Mouse (Mus musculus) hindbrain, embryonic 14.5 days (tissue): ENCODE results near the gene Ldlr. TPM values are rescaled to one million over a fixed set of nuclear protein-coding genes. Genes with fewer than 3 reads are reported as not detected.
"Not testable (repeated sequence)": the region's sequence is repeated elsewhere in the genome, so short reads cannot be mapped to it uniquely, and the experiment has no call there.

Experiments used
- ATAC-seq: fragments of 200-750 bp; cut with Nextera tagmentation; 2 replicates; pipeline ENCODE4 v1.8.0; 2017; ENCODE audit warnings: moderate number of reproducible peaks, mild to moderate bottlenecking, moderate TSS enrichment, moderate library complexity; ENCODE audit not compliant: low FRiP score
- DNase-seq: peaks from one replicate; pipeline ENCODE4 v3.0.0-alpha.2; 2015; ENCODE audit warnings: low spot score
- H3K27ac ChIP-seq: fragments of 300-500 bp; sonication (generic); 2 replicates; pipeline ENCODE4 v1.5.1; 2014; ENCODE audit warnings: mild to moderate bottlenecking, moderate library complexity
- H3K27me3 ChIP-seq: fragments of 300-500 bp; sonication (generic); 2 replicates; pipeline ENCODE4 v1.6.1; 2014; ENCODE audit warnings: mild to moderate bottlenecking, low read length, mixed read lengths; ENCODE audit not compliant: control insufficient read depth, insufficient read depth
- H3K36me3 ChIP-seq: fragments of 300-500 bp; sonication (generic); replicated peaks from 2 replicates; pipeline ENCODE4 v1.6.1; 2014; ENCODE audit not compliant: control insufficient read depth, insufficient read depth
- H3K4me1 ChIP-seq: fragments of 300-500 bp; sonication (generic); replicated peaks from 2 replicates; pipeline ENCODE4 v1.6.1; 2014; ENCODE audit warnings: antibody characterized with exemption, low read length, mixed read lengths; ENCODE audit not compliant: control insufficient read depth, insufficient read depth
- H3K4me2 ChIP-seq: fragments of 300-500 bp; sonication (generic); replicated peaks from 2 replicates; pipeline ENCODE4 v1.6.1; 2014; ENCODE audit warnings: mild to moderate bottlenecking, moderate library complexity
- H3K4me3 ChIP-seq: fragments of 300-500 bp; sonication (generic); replicated peaks from 2 replicates; pipeline ENCODE4 v1.5.1; 2014; ENCODE audit warnings: mild to moderate bottlenecking, low read length
- H3K9ac ChIP-seq: fragments of 300-500 bp; sonication (generic); 2 replicates; pipeline ENCODE4 v1.6.1; 2014
- H3K9me3 ChIP-seq: fragments of 300-500 bp; sonication (generic); 2 replicates; pipeline ENCODE4 v1.6.1; 2016; ENCODE audit warnings: low read length; ENCODE audit not compliant: control insufficient read depth
- WGBS: fragments of 180-500 bp; shearing (Covaris S2); extraction: QIAGEN DNeasy Blood & Tissue Kit; methylation state at CpG from one replicate; pipeline ENCODE4 v1.1.7; 2014; 5-methylcytosine and 5-hydroxymethylcytosine counted together
- polyA plus RNA-seq: library from polyadenylated mRNA; unstranded; fragments of >200 nt; fragmentation: Nextera tagmentation; extraction: Ambion mirVana; gene quantifications from 2 replicates; pipeline ENCODE4 v1.2.1, GENCODE M21; 2014

Ldlr gene
- polyA plus RNA-seq, 1 experiment from 2014 or later = 7.3 TPM

DNA sequence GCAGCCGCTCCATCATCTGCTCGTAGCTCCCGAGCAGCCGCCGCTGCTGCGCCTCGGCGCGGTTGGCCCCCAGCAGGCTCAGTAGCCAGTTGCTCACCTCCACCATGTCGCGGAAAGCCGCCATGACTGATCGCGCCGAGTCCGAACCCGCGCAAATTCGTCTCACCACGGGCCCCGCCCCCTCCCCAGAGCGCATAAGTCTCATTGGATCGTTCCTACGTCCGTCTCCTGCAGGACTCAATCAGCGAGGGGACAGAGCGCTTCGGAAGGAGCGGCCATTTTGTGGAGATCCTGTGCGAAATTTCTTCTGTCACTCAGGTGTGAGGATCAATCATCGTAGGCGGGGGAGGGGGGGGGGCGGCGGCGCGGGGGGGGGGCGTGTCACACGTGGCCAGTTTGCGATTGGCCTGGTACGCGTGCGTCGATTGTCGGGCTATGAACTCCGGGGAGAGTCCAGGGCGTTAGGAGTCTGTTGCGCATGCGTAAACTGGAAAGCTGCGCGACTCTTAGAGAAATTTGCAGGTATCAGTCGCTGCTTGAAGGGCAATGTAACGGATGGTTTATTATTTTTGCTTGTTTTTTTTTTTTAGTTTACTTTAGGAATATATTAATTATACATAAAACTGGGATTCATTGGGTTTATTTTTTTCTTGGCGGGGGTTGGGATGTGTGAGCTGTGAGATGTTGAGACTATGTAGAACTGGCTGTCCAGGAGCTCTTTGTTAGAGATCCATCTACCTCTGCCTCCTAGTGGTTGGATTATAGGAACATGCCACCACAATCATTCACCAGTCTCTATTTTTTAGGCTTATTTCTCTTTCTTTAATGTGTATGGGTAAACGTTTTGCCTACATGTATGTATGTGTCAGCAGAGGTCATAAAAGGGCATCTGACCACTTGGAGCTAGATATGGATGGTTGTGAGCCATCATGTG lies 37.1 kb downstream of the Ldlr start, which contains the start of gene Spc24:
Gene Spc24, minus strand, starts transcription at position 149 of the 934 bp plus-strand sequence.
- Histone ChIP-seq H3K27me3 (no peaks in the 10 kb centered on the region), H3K4me2 (peak within 1 kb of the TSS; percentile 88), H3K27ac (peak within 1 kb of the TSS; percentile 83), H3K9me3 (no peaks in the 10 kb centered on the region), H3K36me3 (no peaks in the 10 kb centered on the region), H3K9ac (peak within 1 kb of the TSS; percentile 57), H3K4me3 (peak within 1 kb of the TSS; percentile 63), H3K4me1 (peaks cover 5% of the 10 kb centered on the region; the same call in 1 of the 2 replicates)
- ATAC-seq = peak; percentile 96
- WGBS = 2% methylated on average over 40 of the region's 54 CpGs
- peak; percentile 95 for DNase-seq

DNA sequence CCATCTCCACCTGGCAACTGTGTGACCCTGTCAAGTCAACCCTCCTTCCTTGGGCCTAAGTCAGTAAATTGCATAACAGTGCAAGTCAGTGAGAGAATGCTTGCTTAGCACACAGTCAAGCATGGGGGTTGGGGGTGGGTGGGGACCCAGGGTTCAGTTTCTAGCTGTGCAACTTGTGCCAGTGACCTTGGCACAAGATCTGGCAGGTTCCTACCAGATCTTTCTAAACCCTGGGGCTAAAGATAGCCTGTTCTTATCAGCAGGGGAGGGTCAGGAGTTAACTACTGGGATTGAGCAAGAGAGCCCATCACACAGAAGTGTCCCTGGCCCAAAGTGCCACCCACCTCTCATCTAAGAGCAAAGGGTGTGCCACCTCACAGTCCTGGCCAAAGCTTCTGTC lies 38.9 kb downstream of the Ldlr start:
- H3K4me3 ChIP-seq = no peak overlapping the region
- no peak overlapping the region for H3K9ac ChIP-seq
- H3K9me3 ChIP-seq = no peaks in the 10 kb centered on the region
- peaks cover 5% of the 10 kb centered on the region; the same call in 1 of the 2 replicates for H3K4me1 ChIP-seq
- H3K27ac ChIP-seq = no peak overlapping the region
- DNase-seq = no peak
- no peaks in the 10 kb centered on the region for H3K36me3 ChIP-seq
- ATAC-seq = no peak
- no peak overlapping the region for H3K4me2 ChIP-seq
- no peaks in the 10 kb centered on the region for H3K27me3 ChIP-seq

DNA sequence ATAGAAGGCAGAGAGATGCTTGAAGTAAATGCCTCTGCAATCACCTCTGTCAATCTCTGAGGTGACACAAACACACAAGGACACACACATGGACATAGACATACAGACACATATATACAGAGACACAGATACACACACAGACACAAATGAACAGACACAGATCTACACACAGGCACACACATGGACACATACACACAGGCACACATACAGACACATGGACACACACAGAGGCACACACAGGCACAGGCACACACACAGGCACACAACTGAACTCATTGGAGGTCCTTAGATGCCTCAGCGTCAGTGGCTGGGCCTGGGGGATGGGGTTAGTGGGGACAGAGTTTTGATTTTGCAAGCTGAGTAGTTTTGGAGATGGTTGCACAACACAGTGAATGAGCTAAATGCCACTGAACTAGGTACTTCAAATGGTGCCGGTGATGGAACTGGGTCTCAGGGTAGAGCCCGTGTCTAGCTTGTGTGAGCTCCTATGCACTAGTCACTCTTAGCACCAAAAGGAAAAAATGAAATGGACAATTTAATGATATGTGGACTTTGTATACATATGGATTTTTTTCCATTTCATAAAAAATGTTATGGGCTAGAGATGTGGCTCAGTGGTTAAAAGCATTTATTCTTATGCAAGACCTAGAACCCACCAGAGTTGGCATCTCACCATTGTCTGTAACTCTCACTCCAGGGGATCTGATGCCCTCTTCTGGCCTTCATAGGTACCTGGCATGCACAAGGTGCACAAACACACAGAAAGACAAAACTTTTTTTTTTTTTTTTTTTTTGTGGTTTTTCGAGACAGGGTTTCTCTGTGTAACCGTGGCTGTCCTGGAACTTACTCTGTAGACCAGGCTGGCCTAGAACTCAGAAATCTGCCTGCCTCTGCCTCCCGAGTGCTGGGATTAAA lies 41.1 kb downstream of the Ldlr start:
- ATAC-seq (no peak), DNase-seq (no peak)
- Histone ChIP-seq H3K4me2 (no peak overlapping the region), H3K9ac (no peak overlapping the region), H3K27me3 (no peaks in the 10 kb centered on the region), H3K4me3 (no peak overlapping the region), H3K36me3 (no peaks in the 10 kb centered on the region), H3K4me1 (peaks cover 17% of the 10 kb centered on the region), H3K27ac (no peak overlapping the region), H3K9me3 (no peaks in the 10 kb centered on the region)
- WGBS = 90% methylated on average over 6 of the region's 6 CpGs

DNA sequence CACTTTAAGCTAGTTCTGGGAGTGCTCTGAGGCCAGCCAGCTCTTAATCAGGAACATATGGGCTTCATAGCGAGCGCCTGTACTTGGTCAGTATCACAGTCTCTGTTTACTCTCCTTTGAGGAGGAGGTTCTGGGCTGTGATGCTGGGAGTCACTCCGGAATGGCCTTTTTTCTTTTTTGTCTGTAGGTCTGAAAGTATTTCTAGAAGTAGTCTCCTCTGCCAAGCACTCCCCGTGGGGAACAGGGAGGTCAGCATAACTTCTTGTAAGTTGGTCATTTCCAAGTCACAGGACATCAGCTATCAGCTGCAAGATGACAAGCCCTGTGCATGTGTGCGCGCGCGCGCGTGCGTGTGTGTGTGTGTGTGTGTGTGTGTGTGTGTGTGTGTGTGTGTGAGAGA lies 44.6 kb downstream of the Ldlr start:
- peak overlapping the region; percentile 51 for H3K27ac ChIP-seq
- WGBS = 75% methylated on average over 11 of the region's 11 CpGs

DNA sequence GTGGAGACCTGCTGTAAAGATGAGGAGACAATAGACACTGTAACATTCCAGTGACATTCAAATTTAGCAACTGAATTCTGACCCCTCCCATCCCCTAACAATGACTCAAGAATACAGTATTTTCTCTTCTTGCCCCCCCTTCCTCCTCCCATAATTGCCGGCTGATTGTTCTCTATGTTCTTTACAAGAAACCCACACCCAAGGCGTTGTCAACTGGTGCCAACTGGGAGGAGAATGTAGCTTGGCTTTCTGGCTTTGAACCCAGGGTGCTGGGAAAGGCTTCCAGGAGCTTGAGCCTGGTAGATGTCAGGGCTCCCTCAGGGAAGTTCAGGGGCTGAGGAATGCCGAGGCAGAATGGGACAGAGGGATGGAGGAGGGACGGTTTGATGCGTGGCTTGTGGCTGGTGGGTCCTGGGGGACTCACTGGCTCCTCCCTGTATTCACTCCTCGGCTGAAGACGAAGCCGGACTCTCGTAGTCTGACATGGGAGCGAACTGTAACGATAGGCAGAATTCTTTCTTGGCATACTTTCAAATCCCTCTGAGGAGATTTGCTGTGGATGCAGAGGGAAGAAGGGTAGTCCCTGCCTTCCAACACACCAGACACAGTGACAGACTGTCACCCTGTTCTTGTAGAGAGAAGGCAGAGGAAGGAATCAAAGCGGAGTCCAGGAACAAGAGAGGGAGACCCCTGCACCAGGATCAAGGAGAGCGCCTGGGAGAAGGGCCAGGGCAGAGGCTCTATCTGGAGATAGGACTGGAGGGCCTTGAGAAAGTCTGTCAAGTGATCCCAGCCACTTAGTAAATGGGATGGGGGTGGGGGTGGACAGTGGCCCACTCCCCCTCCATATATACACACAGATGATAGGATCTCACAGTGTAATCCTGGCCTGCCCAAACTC lies 45.5 kb downstream of the Ldlr start:
- peaks cover 12% of the 10 kb centered on the region for H3K4me1 ChIP-seq
- no peak overlapping the region for H3K4me3 ChIP-seq
- no peaks in the 10 kb centered on the region for H3K27me3 ChIP-seq
- H3K27ac ChIP-seq = peak overlapping the region; percentile 51
- H3K36me3 ChIP-seq = no peaks in the 10 kb centered on the region
- ATAC-seq (peak; percentile 43; the same call in 1 of the 2 replicates), DNase-seq (no peak)
- no peak overlapping the region for H3K4me2 ChIP-seq
- H3K9ac ChIP-seq = no peak overlapping the region
- WGBS = 33% methylated on average over 13 of the region's 13 CpGs
- no peaks in the 10 kb centered on the region for H3K9me3 ChIP-seq

More for the DNA sequence above, 44.6 kb downstream of the Ldlr start:
- Histone ChIP-seq H3K9ac (no peak overlapping the region), H3K4me3 (no peak overlapping the region), H3K4me2 (no peak overlapping the region), H3K4me1 (peaks cover 12% of the 10 kb centered on the region), H3K27me3 (no peaks in the 10 kb centered on the region), H3K9me3 (no peaks in the 10 kb centered on the region), H3K36me3 (no peaks in the 10 kb centered on the region)
- ATAC-seq (no peak), DNase-seq (no peak)

DNA sequence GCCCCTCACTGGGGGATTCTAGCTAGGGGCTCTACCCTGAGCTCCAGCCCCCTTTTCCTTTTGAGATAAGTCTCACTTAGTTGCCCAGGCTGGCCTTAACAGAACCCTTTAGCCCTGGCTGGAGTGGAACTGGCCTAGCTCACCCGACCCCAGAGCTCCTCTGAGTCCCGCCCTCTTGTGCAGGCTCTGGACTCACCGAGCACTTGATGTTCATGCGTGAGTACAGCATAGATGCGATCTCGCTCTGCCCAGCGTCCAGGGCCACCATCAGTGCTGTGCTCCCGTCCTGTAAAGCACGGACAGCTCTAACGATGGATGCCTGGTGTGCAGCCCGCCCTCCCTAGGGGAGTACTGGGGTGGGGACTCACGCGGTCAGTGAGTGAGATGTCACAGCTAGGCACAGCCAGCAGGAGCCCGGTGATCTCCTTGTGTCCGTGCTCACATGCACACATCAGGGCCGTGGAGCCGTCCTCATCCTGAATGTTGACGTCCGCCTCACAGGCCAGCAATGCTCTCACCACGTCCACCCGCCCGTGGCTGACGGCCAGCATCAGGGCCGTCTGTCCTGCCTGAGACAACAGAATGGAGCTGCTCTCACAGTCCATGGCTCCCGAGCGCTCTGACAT lies 46.4 kb downstream of the Ldlr start:
- H3K4me3 ChIP-seq = no peak overlapping the region
- 70% methylated on average over 26 of the region's 26 CpGs for WGBS
- DNase-seq (no peak), ATAC-seq (no peak; the same call in 1 of the 2 replicates)
- H3K27me3 ChIP-seq = no peaks in the 10 kb centered on the region
- no peaks in the 10 kb centered on the region for H3K36me3 ChIP-seq
- H3K4me2 ChIP-seq = no peak overlapping the region
- no peaks in the 10 kb centered on the region for H3K9me3 ChIP-seq
- H3K27ac ChIP-seq = no peak overlapping the region
- H3K9ac ChIP-seq = no peak overlapping the region
- peaks cover 12% of the 10 kb centered on the region for H3K4me1 ChIP-seq

GRCm38 (mm10) chr9:21773396-21773795 lies 50.1 kb downstream of the Ldlr start:
- H3K27me3 ChIP-seq, H3K4me1 ChIP-seq, H3K36me3 ChIP-seq, H3K9ac ChIP-seq, H3K9me3 ChIP-seq, H3K4me2 ChIP-seq, H3K4me3 ChIP-seq, ATAC-seq, DNase-seq, H3K27ac ChIP-seq: not testable (repeated sequence)
- 81% methylated on average over 5 of the region's 5 CpGs for WGBS

GRCm38 (mm10) chr9:21774353-21774752 lies 51.1 kb downstream of the Ldlr start:
- ATAC-seq = no peak
- H3K36me3 ChIP-seq = no peaks in the 10 kb centered on the region
- H3K4me1 ChIP-seq = no peaks in the 10 kb centered on the region; the same call in 1 of the 2 replicates

More at GRCm38 (mm10) chr9:21774353-21774752, 51.1 kb downstream of the Ldlr start:
- Histone ChIP-seq H3K9me3 (no peaks in the 10 kb centered on the region), H3K27me3 (no peaks in the 10 kb centered on the region), H3K9ac (no peak overlapping the region), H3K4me3 (no peak overlapping the region), H3K4me2 (no peak overlapping the region), H3K27ac (no peak overlapping the region)
- 90% methylated on average over 16 of the region's 16 CpGs for WGBS
- DNase-seq = no peak
